Mouse (Mus musculus) liver, postnatal 0 days (tissue): ENCODE results near the gene Ubap2. TPM values are rescaled to one million over a fixed set of nuclear protein-coding genes. Genes with fewer than 3 reads are reported as not detected.

ENCODE experiments used
- ATAC-seq: fragments of 200-750 bp; cut with Nextera tagmentation; 2 replicates; pipeline ENCODE4 v1.8.0; 2017; ENCODE audit warnings: mild to moderate bottlenecking, moderate library complexity
- DNase-seq: peaks from one replicate; pipeline ENCODE4 v3.0.0-alpha.2; 2016
- H3K27ac ChIP-seq: fragments of 300-500 bp; sonication (generic); 2 replicates; pipeline ENCODE4 v1.5.1; 2014; ENCODE audit warnings: antibody characterized with exemption, moderate library complexity, mild to moderate bottlenecking, low read depth
- H3K27me3 ChIP-seq: fragments of 300-500 bp; sonication (generic); 2 replicates; pipeline ENCODE4 v1.6.1; 2014; ENCODE audit warnings: low read length, control low read depth, mixed read lengths; ENCODE audit not compliant: insufficient read depth
- H3K36me3 ChIP-seq: fragments of 300-500 bp; sonication (generic); replicated peaks from 2 replicates; pipeline ENCODE4 v1.6.1; 2014; ENCODE audit warnings: mild to moderate bottlenecking, control low read depth, low read length, moderate library complexity, mixed read lengths; ENCODE audit not compliant: insufficient read depth
- H3K4me1 ChIP-seq: fragments of 300-500 bp; sonication (generic); 2 replicates; pipeline ENCODE4 v1.6.1; 2014; ENCODE audit warnings: antibody characterized with exemption, mild to moderate bottlenecking, control low read depth; ENCODE audit not compliant: insufficient read depth
- H3K4me2 ChIP-seq: fragments of 300-500 bp; sonication (generic); 2 replicates; pipeline ENCODE4 v1.6.1; 2014; ENCODE audit warnings: low read depth, mild to moderate bottlenecking, low read length, moderate library complexity, mixed read lengths
- H3K4me3 ChIP-seq: fragments of 300-500 bp; sonication (generic); 2 replicates; pipeline ENCODE4 v1.5.1; 2014; ENCODE audit warnings: low read depth, low read length
- H3K9ac ChIP-seq: fragments of 300-500 bp; sonication (generic); replicated peaks from 2 replicates; pipeline ENCODE4 v1.6.1; 2014; ENCODE audit warnings: mild to moderate bottlenecking, moderate library complexity
- H3K9me3 ChIP-seq: fragments of 300-500 bp; sonication (generic); 2 replicates; pipeline ENCODE4 v1.6.1; 2016; ENCODE audit warnings: mild to moderate bottlenecking, control low read depth, low read length, mixed read lengths
- CTCF ChIP-seq: sonication (generic); IDR thresholded peaks from 2 replicates; pipeline ENCODE4 v1.5.1; 2016; ENCODE audit warnings: antibody characterized with exemption, low read depth
- EP300 ChIP-seq: IDR thresholded peaks from 2 replicates; pipeline ENCODE4 v1.6.1; 2016; ENCODE audit warnings: antibody characterized with exemption, low read depth, mild to moderate bottlenecking
- whole genome bisulfite sequencing: fragments of 180-500 bp; shearing (Covaris S2); extraction: QIAGEN DNeasy Blood & Tissue Kit; methylation state at CpG from one replicate; pipeline ENCODE4 v1.1.7; 2014; ENCODE audit not compliant: insufficient replicate concordance; 5-methylcytosine and 5-hydroxymethylcytosine counted together
- polyA plus RNA-seq: library from polyadenylated mRNA; unstranded; fragments of >200 nt; fragmentation: Nextera tagmentation; extraction: Ambion mirVana; gene quantifications from 2 replicates; pipeline ENCODE4 v1.2.1, GENCODE M21; 2015

Ubap2 gene
- polyA plus RNA-seq, 1 experiment from 2014 or later, result 10.8 TPM

DNA sequence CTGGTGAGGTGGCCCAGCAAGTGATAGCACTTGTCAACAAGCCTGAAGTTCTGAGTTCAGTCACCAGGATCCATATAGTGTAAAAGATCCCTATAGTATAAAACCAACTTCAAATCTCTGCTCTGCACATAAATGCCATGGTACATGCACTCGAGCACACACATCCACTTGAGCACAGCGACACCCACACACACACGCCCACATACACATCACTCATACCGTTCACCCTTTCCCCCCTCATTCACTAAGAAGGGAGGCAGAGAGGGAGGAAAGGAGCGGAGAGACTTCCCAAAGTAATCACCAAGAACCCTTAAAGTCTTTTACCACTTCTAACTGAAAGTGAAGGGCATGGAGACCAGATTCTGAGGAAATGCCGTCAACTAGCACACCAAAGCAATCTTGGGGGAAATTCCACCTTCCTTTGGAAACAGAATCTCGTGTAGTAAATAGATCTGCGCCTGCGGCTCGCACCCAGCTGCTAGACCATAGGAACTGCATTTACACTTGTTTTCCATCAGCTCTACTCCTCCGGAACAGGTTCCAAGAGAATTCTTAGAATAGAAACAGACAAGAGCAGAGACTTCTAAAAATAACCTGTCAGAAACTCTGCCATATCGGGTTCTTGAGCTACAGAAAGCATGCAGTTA, 19.3 kb downstream of the Ubap2 start:
- Histone ChIP-seq H3K4me2 (no peak overlapping the region), H3K27me3 (no peaks in the 10 kb centered on the region), H3K4me3 (no peak overlapping the region), H3K27ac (no peak overlapping the region), H3K4me1 (no peaks in the 10 kb centered on the region), H3K9ac (no peak overlapping the region), H3K36me3 (peaks cover 7% of the 10 kb centered on the region; the same call in 1 of the 2 replicates), H3K9me3 (no peaks in the 10 kb centered on the region)
- WGBS, result 85% methylated on average over 12 of the region's 12 CpGs
- no peak for DNase-seq
- no peak for ATAC-seq
- no peak for TF ChIP-seq CTCF
- no peak for TF ChIP-seq EP300

DNA sequence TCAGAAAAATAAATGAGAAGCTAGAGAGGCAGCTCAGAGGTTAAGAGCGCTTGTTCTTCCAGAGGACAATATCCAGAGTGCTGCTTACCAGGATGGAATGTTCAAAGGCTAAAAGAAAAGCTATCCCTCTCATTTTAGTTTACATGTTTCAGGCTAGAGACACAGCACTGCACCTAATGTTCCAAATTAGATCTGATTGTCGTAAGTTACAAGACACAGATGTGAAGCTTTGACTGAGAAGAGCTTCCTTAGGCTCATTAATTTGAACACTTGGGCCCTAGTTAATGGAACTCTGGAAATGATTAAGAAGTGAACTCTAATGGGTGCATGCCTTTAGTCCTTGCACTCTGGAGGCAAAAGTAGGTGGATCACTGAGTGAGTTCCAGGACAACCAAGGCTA, 21.2 kb downstream of the Ubap2 start:
- no peak overlapping the region for H3K27ac ChIP-seq
- peaks cover 23% of the 10 kb centered on the region for H3K36me3 ChIP-seq
- H3K4me1 ChIP-seq, result no peaks in the 10 kb centered on the region
- no peak overlapping the region for H3K4me2 ChIP-seq
- WGBS, result 91% methylated on average over 2 of the region's 2 CpGs
- no peaks in the 10 kb centered on the region for H3K27me3 ChIP-seq
- TF ChIP-seq EP300 (no peak), CTCF (no peak)
- no peak overlapping the region for H3K4me3 ChIP-seq
- no peaks in the 10 kb centered on the region for H3K9me3 ChIP-seq
- ATAC-seq (no peak), DNase-seq (no peak)
- H3K9ac ChIP-seq, result no peak overlapping the region

DNA sequence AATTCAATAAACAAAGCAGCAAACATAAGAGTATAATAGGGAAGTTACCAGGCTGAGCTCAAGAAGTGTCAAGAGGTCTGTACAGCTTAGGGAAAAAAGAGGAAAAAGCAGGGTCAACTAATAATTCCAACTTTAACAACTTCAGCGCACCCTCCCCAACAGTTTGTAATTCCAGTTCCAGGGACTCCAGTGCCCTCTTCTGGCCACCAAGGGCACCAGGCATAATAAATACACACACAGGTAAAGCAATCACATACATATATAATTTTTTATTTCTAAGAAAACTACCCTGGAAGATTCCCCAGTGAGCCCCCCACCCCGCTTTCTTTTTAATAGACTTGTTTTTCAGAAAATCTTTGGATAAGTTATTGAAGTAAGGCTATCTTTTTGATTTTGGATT, 29.5 kb downstream of the Ubap2 start:
- DNase-seq (no peak), ATAC-seq (no peak)
- TF ChIP-seq EP300 (no peak), CTCF (peak; percentile 50)
- no peaks in the 10 kb centered on the region for H3K4me1 ChIP-seq
- no peak overlapping the region for H3K4me2 ChIP-seq
- peaks cover 34% of the 10 kb centered on the region for H3K36me3 ChIP-seq
- no peak overlapping the region for H3K27ac ChIP-seq
- no peaks in the 10 kb centered on the region for H3K27me3 ChIP-seq
- no peaks in the 10 kb centered on the region for H3K9me3 ChIP-seq
- H3K9ac ChIP-seq, result no peak overlapping the region
- no peak overlapping the region for H3K4me3 ChIP-seq
- WGBS, result 95% methylated on average over 2 of the region's 2 CpGs

DNA sequence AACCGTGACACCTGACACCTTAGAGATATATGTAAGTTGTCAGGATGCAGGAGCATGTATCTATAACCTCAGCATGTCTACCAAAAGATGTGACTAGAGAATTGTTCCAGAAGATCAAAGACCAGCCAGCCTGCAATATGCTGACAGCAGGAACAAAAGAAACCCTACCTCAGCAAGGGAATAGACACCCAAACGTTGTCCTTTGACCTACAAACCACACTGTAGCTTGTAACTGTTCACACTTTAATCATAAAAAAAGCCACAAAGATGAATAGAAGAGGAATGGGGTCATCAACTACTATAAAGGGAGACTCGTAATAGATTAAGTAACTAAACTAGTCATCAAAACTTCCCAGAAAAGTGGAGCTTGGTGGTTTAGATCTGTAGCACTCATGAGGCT, 34.0 kb downstream of the Ubap2 start:
- Histone ChIP-seq H3K9me3 (no peaks in the 10 kb centered on the region), H3K4me2 (no peak overlapping the region), H3K27me3 (no peaks in the 10 kb centered on the region), H3K9ac (no peak overlapping the region), H3K4me1 (no peaks in the 10 kb centered on the region), H3K27ac (no peak overlapping the region), H3K36me3 (peaks cover 6% of the 10 kb centered on the region; the same call in 1 of the 2 replicates), H3K4me3 (no peak overlapping the region)
- DNase-seq (no peak), ATAC-seq (no peak)
- TF ChIP-seq EP300 (no peak), CTCF (no peak)
- 80% methylated on average over 3 of the region's 3 CpGs for WGBS

DNA sequence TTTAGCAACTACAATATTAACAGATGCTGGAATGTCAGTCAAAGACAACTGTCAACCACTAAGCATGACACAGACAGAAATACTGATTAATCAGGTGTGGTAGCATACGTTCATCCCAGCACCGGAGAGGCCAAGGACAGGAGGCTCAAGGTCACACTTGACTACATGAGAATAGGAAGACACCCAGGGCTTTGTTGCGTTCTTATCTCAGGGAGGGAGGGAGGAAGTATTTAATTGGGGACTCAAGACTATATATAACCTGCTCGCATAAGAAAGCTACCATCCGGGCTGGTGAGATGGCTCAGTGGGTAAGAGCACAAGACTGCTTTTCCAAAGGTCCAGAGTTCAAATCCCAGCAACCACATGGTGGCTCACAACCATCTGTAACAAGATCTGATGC, 39.3 kb downstream of the Ubap2 start:
- TF ChIP-seq EP300, result no peak
- no peak overlapping the region for H3K4me2 ChIP-seq
- H3K36me3 ChIP-seq, result peaks cover 33% of the 10 kb centered on the region
- no peak overlapping the region for H3K9ac ChIP-seq
- DNase-seq, result no peak
- no peak overlapping the region for H3K4me3 ChIP-seq
- H3K4me1 ChIP-seq, result no peaks in the 10 kb centered on the region
- no peak overlapping the region for H3K27ac ChIP-seq
- no peaks in the 10 kb centered on the region for H3K9me3 ChIP-seq
- no peaks in the 10 kb centered on the region for H3K27me3 ChIP-seq
- no peak for ATAC-seq
- WGBS, result 70% methylated on average over 5 of the region's 5 CpGs

DNA sequence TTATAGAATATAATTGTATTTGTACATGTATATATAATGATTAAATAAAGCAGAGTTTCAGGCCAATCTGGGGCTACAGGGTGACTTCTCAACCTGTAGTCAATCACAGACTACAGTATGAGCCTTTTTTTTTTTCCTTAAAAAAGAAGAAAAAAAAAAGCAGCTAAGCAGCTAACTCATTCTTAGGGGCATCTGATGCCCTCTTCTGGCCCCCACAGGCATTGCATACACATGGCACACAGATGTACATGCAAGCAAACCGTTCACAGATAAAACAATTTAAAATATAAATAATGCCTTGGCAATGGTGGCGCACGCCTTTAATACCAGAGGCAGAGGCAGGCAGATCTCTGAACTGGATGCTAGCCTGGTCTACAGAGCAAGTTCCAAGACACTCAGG, 48.6 kb downstream of the Ubap2 start:
- WGBS, result 76% methylated on average over 3 of the region's 3 CpGs
- Histone ChIP-seq H3K4me3 (no peak overlapping the region), H3K27me3 (no peaks in the 10 kb centered on the region), H3K9me3 (no peaks in the 10 kb centered on the region), H3K4me1 (no peaks in the 10 kb centered on the region), H3K27ac (no peak overlapping the region), H3K4me2 (no peak overlapping the region), H3K36me3 (peaks cover 79% of the 10 kb centered on the region), H3K9ac (no peak overlapping the region)
- ATAC-seq, result no peak
- TF ChIP-seq EP300 (no peak), CTCF (peak; percentile 75)
- peak; percentile 53 for DNase-seq

DNA sequence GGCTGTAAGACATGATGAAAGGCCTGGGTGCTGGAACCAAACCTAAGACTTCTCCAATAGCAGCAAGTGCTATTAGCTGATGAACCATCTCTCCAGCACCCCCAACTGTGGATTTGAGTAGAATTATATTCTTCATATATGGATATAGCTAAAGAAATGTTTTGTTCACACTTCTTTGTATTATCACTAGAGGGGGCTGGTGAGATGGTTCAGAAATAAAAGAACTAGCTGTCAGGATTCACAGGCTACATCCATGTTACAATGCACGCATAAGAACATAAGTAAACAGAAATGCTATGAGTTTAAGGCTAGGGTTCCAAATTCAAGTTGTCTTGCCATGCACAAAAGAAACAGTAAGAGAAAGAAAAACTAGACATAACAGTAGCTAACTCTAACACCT, 49.5 kb downstream of the Ubap2 start:
- H3K36me3 ChIP-seq, result peaks cover 80% of the 10 kb centered on the region
- no peaks in the 10 kb centered on the region for H3K4me1 ChIP-seq
- TF ChIP-seq EP300 (no peak), CTCF (peak; percentile 61)
- no peak for ATAC-seq
- no peak for DNase-seq
- H3K4me2 ChIP-seq, result no peak overlapping the region
- no peak overlapping the region for H3K9ac ChIP-seq
- WGBS, result 93% methylated on average over 1 of the region's 1 CpGs
- no peak overlapping the region for H3K27ac ChIP-seq
- H3K27me3 ChIP-seq, result no peaks in the 10 kb centered on the region
- H3K4me3 ChIP-seq, result no peak overlapping the region
- no peaks in the 10 kb centered on the region for H3K9me3 ChIP-seq
